Mouse (Mus musculus) left cerebral cortex, postnatal 10 days (tissue): ENCODE measurements around the gene Serpina3g. TPM values are rescaled to one million over a fixed set of nuclear protein-coding genes. Genes with fewer than 3 reads are reported as not detected.
"Not testable (repeated sequence)": the region's sequence is repeated elsewhere in the genome, so short reads cannot be mapped to it uniquely, and the experiment has no call there.

Experiments used
- DNase-seq, 2 experiments: peaks; one replicate each; pipeline ENCODE4 v3.0.0; 2021 to 2022; ENCODE audit warnings: low spot score in 2 of 2, mixed read lengths in 1 of 2; ENCODE audit errors: extremely low spot score in 1 of 2
- intact Hi-C: fragments of 180-260 bp; cut with DNase I; formaldehyde crosslinking; loops from one replicate; pipeline ENCODE4 v1.15.1; 2025
- total RNA-seq, 2 experiments: library from RNA; stranded (reverse); gene quantifications; 2 replicates each; pipeline ENCODE4 v1.2.3; 2021

Serpina3g gene
- under 1 TPM; 0.36 to 0.39 TPM for total RNA-seq

GRCm38 (mm10) chr12:104235915-104236314 is at the start of gene Serpina3g:
Gene Serpina3g (plus strand): TSS chr12:104236245.
- intact Hi-C loops, result no loop called here
- DNase-seq, result no peak

GRCm38 (mm10) chr12:104189246-104189645 is 46.8 kb upstream of the Serpina3g start:
- intact Hi-C loops, result no loop called here
- no peak for DNase-seq

GRCm38 (mm10) chr12:104190852-104191251 is 45.2 kb upstream of the Serpina3g start:
- DNase-seq, result no peak
- intact Hi-C loops, result no loop called here

- DNase-seq, result no peak
- intact Hi-C loops, result no loop called here
Measured at GRCm38 (mm10) chr12:104209149-104209548, 26.9 kb upstream of the Serpina3g start.

GRCm38 (mm10) chr12:104209802-104210201 is 26.2 kb upstream of the Serpina3g start:
- no peak for DNase-seq
- intact Hi-C loops, result no loop called here

- intact Hi-C loops, result no loop called here
- no peak for DNase-seq
Measured at GRCm38 (mm10) chr12:104213689-104214444, 22.2 kb upstream of the Serpina3g start.

GRCm38 (mm10) chr12:104214445-104214753 is 21.6 kb upstream of the Serpina3g start, which contains the start of gene Serpina3f:
Gene Serpina3f (plus strand): TSS chr12:104214544.
- intact Hi-C loops, result no loop called here
- DNase-seq, result no peak

- intact Hi-C loops, result no loop called here
- no peak for DNase-seq
Measured at GRCm38 (mm10) chr12:104215249-104215648, 20.8 kb upstream of the Serpina3g start.

GRCm38 (mm10) chr12:104221616-104222015 is 14.4 kb upstream of the Serpina3g start:
- intact Hi-C loops, result loop anchor here (1.0 kb wide), 1 partner anchor 20 kb away; no protein-coding TSS in a partner anchor
- no peak for DNase-seq

GRCm38 (mm10) chr12:104223690-104224089 is 12.4 kb upstream of the Serpina3g start:
- intact Hi-C loops, result no loop called here
- no peak for DNase-seq

GRCm38 (mm10) chr12:104224598-104225300 is 11.3 kb upstream of the Serpina3g start:
- intact Hi-C loops, result no loop called here
- DNase-seq, result no peak

- intact Hi-C loops, result no loop called here
- no peak for DNase-seq
Measured at GRCm38 (mm10) chr12:104230762-104231161, 5.3 kb upstream of the Serpina3g start.

- intact Hi-C loops, DNase-seq: not testable (repeated sequence)
Measured at GRCm38 (mm10) chr12:104238048-104238447, 2.0 kb downstream of the Serpina3g start.

GRCm38 (mm10) chr12:104243307-104243706 is 7.3 kb downstream of the Serpina3g start:
- no peak for DNase-seq
- intact Hi-C loops, result no loop called here

GRCm38 (mm10) chr12:104245092-104245491 is 9.0 kb downstream of the Serpina3g start:
- DNase-seq, result peak; percentile 30 to 36
- intact Hi-C loops, result loop anchor here (5.0 kb wide), 1 partner anchor 172 kb away; no protein-coding TSS in a partner anchor

- DNase-seq, result peak in 1 of 2 experiments; percentile 11
- intact Hi-C loops, result loop anchor here (5.0 kb wide), 1 partner anchor 172 kb away; no protein-coding TSS in a partner anchor
Measured at GRCm38 (mm10) chr12:104245595-104245994, 9.6 kb downstream of the Serpina3g start.

GRCm38 (mm10) chr12:104247553-104248002 is 11.5 kb downstream of the Serpina3g start:
- intact Hi-C loops, result loop anchor here (5.0 kb wide), 1 partner anchor 170 kb away; no protein-coding TSS in a partner anchor
- DNase-seq, result no peak

- intact Hi-C loops, result loop anchor here (5.0 kb wide), 1 partner anchor 169 kb away; no protein-coding TSS in a partner anchor
- DNase-seq, result no peak
Measured at GRCm38 (mm10) chr12:104248231-104248630, 12.2 kb downstream of the Serpina3g start.

GRCm38 (mm10) chr12:104261041-104261440 is 25.0 kb downstream of the Serpina3g start:
- DNase-seq, result no peak
- intact Hi-C loops, result no loop called here

- intact Hi-C loops, result no loop called here
- no peak for DNase-seq
Measured at GRCm38 (mm10) chr12:104262863-104263262, 26.8 kb downstream of the Serpina3g start, which contains the start of gene Serpina3i. Gene Serpina3i (plus strand): TSS chr12:104263122.
